Mouse (Mus musculus) Muller cell, postnatal 12 days (primary cell): Measurements from ENCODE around the gene Madd.

ENCODE experiments used
- DNase-seq: peaks from one replicate; pipeline ENCODE4 v3.0.0-alpha.2; 2015; ENCODE audit errors: inconsistent ontology term

Madd gene

GRCm38 (mm10) chr2:91097015-91097414 lies 86.6 kb downstream of the Madd start:
- no peak for DNase-seq

- no peak for DNase-seq
Measured at GRCm38 (mm10) chr2:91096524-91096923, 87.1 kb downstream of the Madd start.

GRCm38 (mm10) chr2:91090827-91091226 lies 92.8 kb downstream of the Madd start:
- no peak for DNase-seq

- DNase-seq, result no peak
Measured at GRCm38 (mm10) chr2:91090208-91090607, 93.4 kb downstream of the Madd start.

GRCm38 (mm10) chr2:91088987-91089386 lies 94.7 kb downstream of the Madd start:
- DNase-seq, result no peak

- DNase-seq, result no peak
Measured at GRCm38 (mm10) chr2:91087453-91087852, 96.2 kb downstream of the Madd start.
